Mouse (Mus musculus) hindbrain, embryonic 15.5 days (tissue): ENCODE measurements at regions not wholly inside any gene's neighbourhood (a gene's known extent, or its start where the extent isn't known, plus 50 kb on each side); places are given as distances from the start of the nearest gene placed in this dataset.
A peak's percentile ranks its signal among the peaks of the same experiment; 100 is the strongest.

Source experiments
- ATAC-seq: fragments of 200-750 bp; cut with Nextera tagmentation; 2 replicates; pipeline ENCODE4 v1.8.0; 2017; ENCODE audit warnings: low read depth, moderate number of reproducible peaks, moderate TSS enrichment; ENCODE audit not compliant: low FRiP score
- H3K27ac ChIP-seq: fragments of 300-500 bp; sonication (generic); replicated peaks from 2 replicates; pipeline ENCODE4 v1.5.1; 2015; ENCODE audit warnings: mild to moderate bottlenecking, inconsistent platforms
- H3K27me3 ChIP-seq: fragments of 300-500 bp; sonication (generic); 2 replicates; pipeline ENCODE4 v1.6.1; 2015; ENCODE audit warnings: control low read depth, inconsistent platforms
- H3K36me3 ChIP-seq: fragments of 300-500 bp; sonication (generic); 2 replicates; pipeline ENCODE4 v1.6.1; 2015; ENCODE audit warnings: control low read depth, inconsistent platforms
- H3K4me1 ChIP-seq: fragments of 300-500 bp; sonication (generic); replicated peaks from 2 replicates; pipeline ENCODE4 v1.6.1; 2015; ENCODE audit warnings: control low read depth, inconsistent platforms
- H3K4me2 ChIP-seq: fragments of 300-500 bp; sonication (generic); 2 replicates; pipeline ENCODE4 v1.6.1; 2015; ENCODE audit warnings: moderate library complexity, mild to moderate bottlenecking, inconsistent platforms
- H3K4me3 ChIP-seq: fragments of 300-500 bp; sonication (generic); 2 replicates; pipeline ENCODE4 v1.5.1; 2015; ENCODE audit warnings: mild to moderate bottlenecking, inconsistent platforms
- H3K9ac ChIP-seq: fragments of 300-500 bp; sonication (generic); 2 replicates; pipeline ENCODE4 v1.6.1; 2015; ENCODE audit warnings: inconsistent platforms
- H3K9me3 ChIP-seq: fragments of 300-500 bp; sonication (generic); 2 replicates; pipeline ENCODE4 v1.6.1; 2016; ENCODE audit warnings: control low read depth, inconsistent platforms
- WGBS: fragments of 180-500 bp; shearing (Covaris S2); methylation state at CpG from one replicate; pipeline ENCODE4 v1.1.7; 2015; 5-methylcytosine and 5-hydroxymethylcytosine counted together

GRCm38 (mm10) chrX:143462632-143463031 is 55.8 kb upstream of the Pak3 start:
- Histone ChIP-seq H3K4me1 (no peaks in the 10 kb centered on the region), H3K4me3 (no peak overlapping the region), H3K36me3 (no peaks in the 10 kb centered on the region), H3K27ac (no peak overlapping the region), H3K9me3 (no peaks in the 10 kb centered on the region), H3K9ac (no peak overlapping the region), H3K27me3 (no peaks in the 10 kb centered on the region), H3K4me2 (no peak overlapping the region)
- 45% methylated on average over 4 of the region's 4 CpGs for WGBS
- no peak for ATAC-seq

- Histone ChIP-seq H3K4me3 (no peak overlapping the region), H3K4me1 (no peaks in the 10 kb centered on the region), H3K9me3 (no peaks in the 10 kb centered on the region), H3K4me2 (no peak overlapping the region), H3K36me3 (no peaks in the 10 kb centered on the region), H3K27me3 (no peaks in the 10 kb centered on the region; the same call in 1 of the 2 replicates), H3K27ac (no peak overlapping the region), H3K9ac (no peak overlapping the region)
- 58% methylated on average over 7 of the region's 7 CpGs for WGBS
- ATAC-seq = no peak
Measured at GRCm38 (mm10) chrX:143448636-143449346, 54.7 kb upstream of the Chrdl1 start.

GRCm38 (mm10) chrX:143444581-143444980 is 50.5 kb upstream of the Chrdl1 start:
- Histone ChIP-seq H3K36me3 (no peaks in the 10 kb centered on the region), H3K9me3 (no peaks in the 10 kb centered on the region), H3K4me3 (no peak overlapping the region), H3K9ac (no peak overlapping the region), H3K4me2 (no peak overlapping the region), H3K4me1 (no peaks in the 10 kb centered on the region), H3K27me3 (no peaks in the 10 kb centered on the region; the same call in 1 of the 2 replicates), H3K27ac (no peak overlapping the region)
- WGBS = 5% methylated on average over 3 of the region's 3 CpGs
- 0 out of 2 replicates have a peak, but pooled peaks have one; percentile 19 for ATAC-seq
